Mouse (Mus musculus): ENCODE results near the gene Atp1a4. TPM values are rescaled to one million over a fixed set of nuclear protein-coding genes. Genes with fewer than 3 reads are reported as not detected.

Gene Atp1a4
- polyA plus RNA-seq, 1 experiment from 2014 or later: 0.10 TPM

- whole genome bisulfite sequencing: 95% methylated on average over 10 of the region's 10 CpGs
- ATAC-seq: 0 out of 2 replicates have a peak, but pooled peaks have one; percentile 41
- H3K36me3 ChIP-seq (ENCODE audit: poor library complexity, severe bottlenecking): peaks cover 82% of the 10 kb centered on the region
Measured at GRCm38 (mm10) chr1:172186401-172187289, 71.6 kb downstream of the Atp1a4 start.

DNA sequence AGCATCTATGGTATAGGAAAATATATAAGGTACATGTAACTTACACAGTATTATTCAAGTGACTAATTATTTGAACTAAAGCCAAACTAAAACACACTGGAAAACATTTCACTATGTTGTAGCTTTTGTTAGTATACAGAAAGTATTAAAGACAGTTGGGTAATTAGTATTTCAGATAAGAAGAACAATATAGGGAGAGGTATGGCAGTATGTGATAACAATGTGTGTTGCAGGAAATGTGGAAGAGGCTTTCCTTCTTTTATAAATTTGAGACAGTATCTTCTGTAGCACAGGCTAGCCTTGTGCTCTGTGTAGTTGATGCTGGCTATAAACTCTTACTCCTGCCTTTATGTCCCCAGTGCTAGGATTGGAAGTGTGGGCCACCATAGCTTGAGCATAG lies 74.3 kb downstream of the Atp1a4 start:
- H3K36me3 ChIP-seq (ENCODE audit: poor library complexity, severe bottlenecking): peaks cover 80% of the 10 kb centered on the region
- no peaks in the 10 kb centered on the region for H3K9me3 ChIP-seq (replicated peaks)
- H3K9ac ChIP-seq: no peak overlapping the region
- no peak overlapping the region for H3K27ac ChIP-seq
- H3K4me3 ChIP-seq: no peak overlapping the region
- H3K4me1 ChIP-seq: no peaks in the 10 kb centered on the region
- no peak for ATAC-seq
- H3K27me3 ChIP-seq: no peaks in the 10 kb centered on the region
- H3K4me2 ChIP-seq: no peak overlapping the region

More at GRCm38 (mm10) chr1:172186401-172187289, 71.6 kb downstream of the Atp1a4 start:
- H3K4me1 ChIP-seq: no peaks in the 10 kb centered on the region
- H3K4me3 ChIP-seq: no peak overlapping the region
- H3K27me3 ChIP-seq: no peaks in the 10 kb centered on the region
- no peak overlapping the region for H3K27ac ChIP-seq
- H3K9me3 ChIP-seq (replicated peaks): no peaks in the 10 kb centered on the region
- H3K9ac ChIP-seq: no peak overlapping the region
- H3K4me2 ChIP-seq: no peak overlapping the region

DNA sequence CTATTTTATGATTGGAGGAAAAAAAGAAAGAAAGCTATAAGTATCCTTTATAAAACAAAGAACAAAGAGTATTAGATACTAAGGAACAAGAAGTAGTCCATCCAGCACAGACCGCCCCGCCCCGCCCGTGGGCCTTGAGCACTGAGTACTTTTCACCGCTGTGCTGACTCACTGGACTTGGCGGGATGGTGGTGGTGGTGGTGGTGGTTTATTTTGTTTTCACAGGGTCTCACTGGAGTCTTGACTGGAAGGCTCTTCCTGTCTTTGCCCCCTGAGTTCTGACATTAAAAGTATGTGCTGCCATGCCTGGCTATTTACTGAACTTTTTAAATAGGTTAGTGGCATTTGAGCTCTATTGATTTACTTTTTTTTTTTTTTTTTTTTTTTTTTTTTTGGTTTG lies 75.2 kb downstream of the Atp1a4 start:
- H3K4me2 ChIP-seq: no peak overlapping the region
- H3K36me3 ChIP-seq (ENCODE audit: poor library complexity, severe bottlenecking): peaks cover 79% of the 10 kb centered on the region
- no peak overlapping the region for H3K4me3 ChIP-seq
- no peaks in the 10 kb centered on the region for H3K4me1 ChIP-seq
- ATAC-seq: no peak
- no peak overlapping the region for H3K9ac ChIP-seq
- H3K9me3 ChIP-seq (replicated peaks): no peaks in the 10 kb centered on the region
- H3K27me3 ChIP-seq: no peaks in the 10 kb centered on the region
- whole genome bisulfite sequencing: over 99% methylated on average over 6 of the region's 6 CpGs
- no peak overlapping the region for H3K27ac ChIP-seq

DNA sequence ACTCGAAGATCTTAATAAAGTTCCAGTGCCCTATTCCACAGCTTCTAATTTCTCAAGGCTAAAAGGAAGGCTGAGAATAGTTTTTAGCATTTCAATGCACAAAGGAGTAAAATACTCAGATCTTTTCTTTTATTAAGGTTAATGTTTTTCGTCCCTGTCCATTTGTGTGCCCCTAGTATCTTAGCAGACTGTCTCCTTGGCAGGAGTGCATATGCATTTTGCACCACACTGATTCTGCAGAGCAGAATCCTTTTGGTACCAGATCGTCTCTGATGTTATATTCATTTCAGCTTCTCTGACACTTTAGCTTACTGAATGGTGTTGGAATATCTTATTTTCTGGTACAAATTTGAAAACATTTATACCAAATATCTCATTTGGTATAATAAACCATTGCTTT lies 76.4 kb downstream of the Atp1a4 start:
- Histone ChIP-seq H3K4me3 (no peak overlapping the region), H3K9me3 (replicated peaks) (no peaks in the 10 kb centered on the region), H3K27ac (no peak overlapping the region), H3K4me1 (no peaks in the 10 kb centered on the region), H3K9ac (no peak overlapping the region), H3K27me3 (no peaks in the 10 kb centered on the region), H3K36me3 (ENCODE audit: poor library complexity, severe bottlenecking) (peaks cover 74% of the 10 kb centered on the region), H3K4me2 (no peak overlapping the region)
- WGBS: 90% methylated on average over 3 of the region's 3 CpGs
- no peak for ATAC-seq

GRCm38 (mm10) chr1:172180881-172181280 lies 77.3 kb downstream of the Atp1a4 start:
- H3K27ac ChIP-seq: no peak overlapping the region
- H3K9me3 ChIP-seq (replicated peaks): no peaks in the 10 kb centered on the region
- peaks cover 72% of the 10 kb centered on the region for H3K36me3 ChIP-seq (ENCODE audit: poor library complexity, severe bottlenecking)
- H3K27me3 ChIP-seq: no peaks in the 10 kb centered on the region
- H3K4me1 ChIP-seq: no peaks in the 10 kb centered on the region
- H3K4me2 ChIP-seq: no peak overlapping the region
- no peak for ATAC-seq
- H3K4me3 ChIP-seq: no peak overlapping the region
- 88% methylated on average over 4 of the region's 4 CpGs for WGBS
- H3K9ac ChIP-seq: no peak overlapping the region

DNA sequence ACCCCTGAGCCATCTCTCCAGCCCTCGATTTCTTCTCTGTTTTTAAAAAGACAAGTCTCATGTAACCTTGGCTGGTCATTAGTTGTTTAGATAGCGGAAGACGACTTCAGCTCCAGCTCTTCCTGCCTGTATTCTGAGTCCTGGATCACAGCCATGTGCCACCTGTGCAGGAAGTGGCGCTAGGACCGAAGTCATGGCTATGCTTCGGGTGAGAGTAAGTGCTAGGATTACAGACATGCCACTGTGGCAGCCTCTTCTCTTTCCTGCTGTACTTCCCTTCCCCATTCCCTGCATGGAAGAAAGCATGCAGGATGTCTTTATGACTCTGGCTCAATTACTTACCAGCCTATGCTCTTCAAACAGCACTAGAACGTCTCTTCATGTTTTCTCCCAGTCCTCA lies 79.1 kb downstream of the Atp1a4 start:
- Histone ChIP-seq H3K27me3 (no peaks in the 10 kb centered on the region), H3K4me2 (no peak overlapping the region), H3K27ac (no peak overlapping the region), H3K9ac (no peak overlapping the region), H3K4me1 (no peaks in the 10 kb centered on the region), H3K36me3 (ENCODE audit: poor library complexity, severe bottlenecking) (peaks cover 76% of the 10 kb centered on the region), H3K9me3 (replicated peaks) (no peaks in the 10 kb centered on the region), H3K4me3 (no peak overlapping the region)
- 77% methylated on average over 7 of the region's 7 CpGs for WGBS
- no peak for ATAC-seq

- H3K4me2 ChIP-seq: no peak overlapping the region
- H3K27me3 ChIP-seq: no peaks in the 10 kb centered on the region
- no peak overlapping the region for H3K9ac ChIP-seq
- H3K4me1 ChIP-seq: 0 out of 2 replicates have a peak, but pooled peaks cover 12% of the 10 kb centered on the region
- ATAC-seq: no peak
- WGBS: 81% methylated on average over 7 of the region's 7 CpGs
- peaks cover 84% of the 10 kb centered on the region for H3K36me3 ChIP-seq (ENCODE audit: poor library complexity, severe bottlenecking)
- H3K9me3 ChIP-seq (replicated peaks): no peaks in the 10 kb centered on the region
- no peak overlapping the region for H3K4me3 ChIP-seq
- H3K27ac ChIP-seq: peak overlapping the region; percentile 0; the same call in 1 of the 2 replicates
Measured at GRCm38 (mm10) chr1:172177791-172178190, 80.4 kb downstream of the Atp1a4 start.

Other genes with a start within 250 kb of the Atp1a4 start
- 55.0 and 55.4 TPM in 2 replicates for gene Vangl2, start 230.0 kb downstream of the Atp1a4 start, polyA plus RNA-seq (2015; fragmentation: Nextera tagmentation; extraction: Ambion mirVana)
- 7.3 and 7.8 TPM in 2 replicates for gene Nhlh1, start 200.8 kb downstream of the Atp1a4 start, polyA plus RNA-seq (2015; fragmentation: Nextera tagmentation; extraction: Ambion mirVana)
- 174 and 194 TPM in 2 replicates for gene Copa, start 175.9 kb downstream of the Atp1a4 start, polyA plus RNA-seq (2015; fragmentation: Nextera tagmentation; extraction: Ambion mirVana)
- 95.5 and 106 TPM in 2 replicates for gene Ncstn, start 175.6 kb downstream of the Atp1a4 start, polyA plus RNA-seq (2015; fragmentation: Nextera tagmentation; extraction: Ambion mirVana)
- 155 and 163 TPM in 2 replicates for gene Pex19, start 131.7 kb downstream of the Atp1a4 start, polyA plus RNA-seq (2015; fragmentation: Nextera tagmentation; extraction: Ambion mirVana)
- 112 and 125 TPM in 2 replicates for gene Dcaf8, start 110.3 kb downstream of the Atp1a4 start, polyA plus RNA-seq (2015; fragmentation: Nextera tagmentation; extraction: Ambion mirVana)
- gene Pea15a, start 51.6 kb downstream of the Atp1a4 start, polyA plus RNA-seq (2015; fragmentation: Nextera tagmentation; extraction: Ambion mirVana): 470 and 471 TPM in 2 replicates
- gene Casq1, start 38.5 kb downstream of the Atp1a4 start, polyA plus RNA-seq (2015; fragmentation: Nextera tagmentation; extraction: Ambion mirVana): 4.5 TPM in 2 replicates
- 164 and 169 TPM in 2 replicates for gene Igsf8, start 3.2 kb upstream of the Atp1a4 start, polyA plus RNA-seq (2015; fragmentation: Nextera tagmentation; extraction: Ambion mirVana)
- gene Atp1a2, start 39.6 kb upstream of the Atp1a4 start, polyA plus RNA-seq (2015; fragmentation: Nextera tagmentation; extraction: Ambion mirVana): 17.6 and 17.8 TPM in 2 replicates
- 1.8 and 3.0 TPM in 2 replicates for gene Kcnj9, start 70.9 kb upstream of the Atp1a4 start, polyA plus RNA-seq (2015; fragmentation: Nextera tagmentation; extraction: Ambion mirVana)
- 1.2 and 1.5 TPM in 2 replicates for gene Kcnj10, start 82.8 kb upstream of the Atp1a4 start, polyA plus RNA-seq (2015; fragmentation: Nextera tagmentation; extraction: Ambion mirVana)
- gene Pigm, start 118.1 kb upstream of the Atp1a4 start, polyA plus RNA-seq (2015; fragmentation: Nextera tagmentation; extraction: Ambion mirVana): 5.6 and 6.2 TPM in 2 replicates
- 0.21 and 0.23 TPM in 2 replicates for gene Slamf9, start 216.9 kb upstream of the Atp1a4 start, polyA plus RNA-seq (2015; fragmentation: Nextera tagmentation; extraction: Ambion mirVana)
- 78.7 and 90.7 TPM in 2 replicates for gene Igsf9, start 223.4 kb upstream of the Atp1a4 start, polyA plus RNA-seq (2015; fragmentation: Nextera tagmentation; extraction: Ambion mirVana)
- gene Tagln2, start 241.6 kb upstream of the Atp1a4 start, polyA plus RNA-seq (2015; fragmentation: Nextera tagmentation; extraction: Ambion mirVana): 52.9 and 55.8 TPM in 2 replicates